Mouse (Mus musculus) cerebellum, adult 2 months (tissue): ENCODE measurements at regions not wholly inside any gene's neighbourhood (a gene's known extent, or its start where the extent isn't known, plus 50 kb on each side); places are given as distances from the start of the nearest gene placed in this dataset.

Experiments
- DNase-seq, 2 experiments: peaks; one replicate each; pipeline ENCODE4 v3.0.0; 2021
- H3K27ac ChIP-seq: fragments of 200-500 bp; 2 replicates; pipeline ENCODE4 v1.5.1; 2012; ENCODE audit warnings: low read length, control low read depth, inconsistent platforms; ENCODE audit not compliant: insufficient read depth
- H3K27me3 ChIP-seq: fragments of 200-500 bp; 2 replicates; pipeline ENCODE4 v1.6.1; 2012; ENCODE audit warnings: inconsistent platforms, mild to moderate bottlenecking, low read length, moderate library complexity; ENCODE audit not compliant: control insufficient read depth, insufficient read depth
- H3K4me1 ChIP-seq: fragments of 200-500 bp; 2 replicates; pipeline ENCODE4 v1.6.1; 2011; ENCODE audit warnings: low read length; ENCODE audit not compliant: control insufficient read depth, insufficient read depth
- H3K4me3 ChIP-seq: fragments of 200-500 bp; replicated peaks from 2 replicates; pipeline ENCODE3; 2011; ENCODE audit warnings: mild to moderate bottlenecking, low read depth, low read length, control low read depth; ENCODE audit not compliant: insufficient read depth
- CTCF ChIP-seq: fragments of 200-500 bp; IDR thresholded peaks from 2 replicates; pipeline ENCODE4 v1.5.1; 2011; ENCODE audit warnings: low read depth, mild to moderate bottlenecking, control low read depth, low read length, moderate library complexity, borderline replicate concordance; ENCODE audit not compliant: insufficient read depth
- POLR2A ChIP-seq: fragments of 200-500 bp; IDR thresholded peaks from 2 replicates; pipeline ENCODE4 v1.6.1; 2011; ENCODE audit warnings: low read length, control low read depth, borderline replicate concordance; ENCODE audit not compliant: insufficient read depth
- WGBS: fragments of 180-500 bp; shearing (Covaris S2); methylation state at CpG from one replicate; pipeline ENCODE4 v1.1.7; 2018; 5-methylcytosine and 5-hydroxymethylcytosine counted together

GRCm38 (mm10) chr11:28639081-28639480 is 55.0 kb upstream of the Ccdc85a start:
- no peaks in the 10 kb centered on the region for H3K4me1 ChIP-seq
- H3K27ac ChIP-seq, result no peak overlapping the region
- DNase-seq, result no peak
- H3K4me3 ChIP-seq, result no peak overlapping the region
- TF ChIP-seq CTCF (no peak), POLR2A (no peak)
- H3K27me3 ChIP-seq, result no peaks in the 10 kb centered on the region
- 92% methylated on average over 1 of the region's 1 CpGs for WGBS

GRCm38 (mm10) chr11:28636752-28637151 is 52.6 kb upstream of the Ccdc85a start:
- DNase-seq, result no peak
- Histone ChIP-seq H3K4me3 (no peak overlapping the region), H3K27ac (no peak overlapping the region), H3K4me1 (no peaks in the 10 kb centered on the region), H3K27me3 (no peaks in the 10 kb centered on the region)
- WGBS, result 79% methylated on average over 3 of the region's 3 CpGs
- TF ChIP-seq POLR2A (no peak), CTCF (no peak)
